Mouse (Mus musculus) forebrain, embryonic 13.5 days (tissue): Measurements from ENCODE around the gene Adgre5. TPM values are rescaled to one million over a fixed set of nuclear protein-coding genes. Genes with fewer than 3 reads are reported as not detected.

Experiments
- microRNA-seq: library from miRNA; unstranded; fragments of <30 nt; microRNA quantifications from one replicate; pipeline ENCODE4, GENCODE M21; 2016
- polyA plus RNA-seq: library from polyadenylated mRNA; unstranded; fragments of >200 nt; fragmentation: Nextera tagmentation; extraction: Ambion mirVana; gene quantifications from 2 replicates; pipeline ENCODE4 v1.2.1, GENCODE M21; 2015

The Adgre5 gene
- polyA plus RNA-seq, 1 experiment from 2014 or later, result 6.7 TPM

Small RNA genes lying within 50 kb of the gene (microRNA-seq; reads per million reads assigned to microRNA genes)
- not detected for gene Mir1668

Other genes starting within 250 kb of the Adgre5 start
- 0.15 TPM in 1 of 2 replicates, not detected in the other for gene Olfr370, start 205.5 kb downstream of the Adgre5 start, polyA plus RNA-seq
- 393 and 412 TPM in 2 replicates for gene Ndufb7, start 174.7 kb downstream of the Adgre5 start, polyA plus RNA-seq
- 613 and 652 TPM in 2 replicates for gene Tecr, start 133.4 kb downstream of the Adgre5 start, polyA plus RNA-seq
- gene Dnajb1, start 133.1 kb downstream of the Adgre5 start, polyA plus RNA-seq, result 59.4 and 61.9 TPM in 2 replicates
- gene Gipc1, start 88.6 kb downstream of the Adgre5 start, polyA plus RNA-seq, result 190 and 196 TPM in 2 replicates
- 0.67 and 0.78 TPM in 2 replicates for gene Ptger1, start 74.6 kb downstream of the Adgre5 start, polyA plus RNA-seq
- gene Pkn1, start 42.1 kb downstream of the Adgre5 start, polyA plus RNA-seq, result 25.6 and 26.7 TPM in 2 replicates
- gene Ddx39, start 26.1 kb downstream of the Adgre5 start, polyA plus RNA-seq, result 183 and 200 TPM in 2 replicates
- gene Adgrl1, start 158.8 kb upstream of the Adgre5 start, polyA plus RNA-seq, result 32.8 and 38.5 TPM in 2 replicates
- gene Gm10644, start 213.9 kb upstream of the Adgre5 start, polyA plus RNA-seq, result 0.67 and 0.98 TPM in 2 replicates
- gene Asf1b, start 214.2 kb upstream of the Adgre5 start, polyA plus RNA-seq, result 44.0 and 44.9 TPM in 2 replicates
- gene Prkaca, start 231.7 kb upstream of the Adgre5 start, polyA plus RNA-seq, result 146 and 148 TPM in 2 replicates